Mouse (Mus musculus): ENCODE data around the gene Trim67.

GRCm38 (mm10) chr8:124791751-124792150, 1.1 kb upstream of the Trim67 start:
- TF ChIP-seq CTCF (IDR thresholded peaks at IDR 0.05; ENCODE audit: borderline replicate concordance, control insufficient read depth, extremely low read depth, insufficient read depth, low read length, poor library complexity) (no peak), POLR2A (IDR thresholded peaks at IDR 0.05; ENCODE audit: control insufficient read depth, extremely low read depth, insufficient read depth, low read length, poor library complexity) (no peak)

Data from thymus, adult 2 months (tissue).